Mouse (Mus musculus) thymus, adult 2 months (tissue): ENCODE measurements around the gene Preb.

Experiments
- CTCF ChIP-seq: fragments of 200-500 bp; IDR thresholded peaks from 2 replicates; pipeline ENCODE4 v1.5.1; 2012; ENCODE audit warnings: mild to moderate bottlenecking, control low read depth, low read length, moderate library complexity, borderline replicate concordance; ENCODE audit not compliant: control insufficient read depth, poor library complexity, insufficient read depth; ENCODE audit errors: extremely low read depth
- POLR2A ChIP-seq: fragments of 200-500 bp; IDR thresholded peaks from 2 replicates; pipeline ENCODE4 v1.6.1; 2012; ENCODE audit warnings: mild to moderate bottlenecking, low read length, control low read depth, moderate library complexity; ENCODE audit not compliant: control insufficient read depth, poor library complexity, insufficient read depth; ENCODE audit errors: extremely low read depth

DNA sequence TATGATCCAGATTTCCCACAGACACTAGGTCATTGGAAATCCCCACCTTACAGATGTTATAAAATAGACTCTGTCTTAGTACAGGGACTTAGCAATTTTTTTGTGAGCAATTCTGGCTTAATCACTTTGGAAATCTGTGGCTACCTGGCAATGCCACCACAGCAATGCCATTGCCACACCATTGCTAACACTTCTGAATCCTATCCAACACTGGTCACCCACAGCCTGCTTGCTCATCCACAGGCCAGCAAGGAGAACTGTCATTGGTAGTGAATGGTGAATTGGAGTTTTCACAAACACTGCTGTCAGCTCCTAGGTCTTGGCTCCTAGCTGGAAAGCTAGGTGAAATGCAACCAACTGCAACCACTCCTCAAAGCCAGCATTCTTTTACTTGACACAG, 49.7 kb downstream of the Preb start:
- TF ChIP-seq CTCF = no peak
- no peak for TF ChIP-seq POLR2A
